Mouse (Mus musculus) heart, postnatal 0 days (tissue): ENCODE measurements around the gene Trim43b. TPM values are rescaled to one million over a fixed set of nuclear protein-coding genes. Genes with fewer than 3 reads are reported as not detected.

Experiments
- polyA plus RNA-seq: library from polyadenylated mRNA; unstranded; fragments of >200 nt; fragmentation: Nextera tagmentation; extraction: Ambion mirVana; gene quantifications from 2 replicates; pipeline ENCODE4 v1.2.1, GENCODE M21; 2015
- total RNA-seq: library from RNA; depleted of rRNA; stranded (reverse); fragments of >200 nt; gene quantifications from 2 replicates; pipeline ENCODE4 v1.2.3, GENCODE M21; 2014; ENCODE audit warnings: low replicate concordance; rRNA removed

Trim43b gene
- total and polyA plus RNA-seq, 2 experiments from 2014 or later, result not detected

Other genes with a start within 250 kb of the Trim43b start
- gene Bcl2a1a, start 135.9 kb downstream of the Trim43b start, total RNA-seq, result not detected in 2 replicates
- gene Bcl2a1a, start 135.9 kb downstream of the Trim43b start, polyA plus RNA-seq, result 0.15 and 0.41 TPM in 2 replicates
- gene Bcl2a1b, start 106.4 kb upstream of the Trim43b start, total RNA-seq, result 1.3 and 6.3 TPM in 2 replicates
- 1.9 and 2.0 TPM in 2 replicates for gene Bcl2a1b, start 106.4 kb upstream of the Trim43b start, polyA plus RNA-seq
- not detected in 2 replicates for gene Gm29094, start 106.5 kb upstream of the Trim43b start, total RNA-seq
- gene Gm29094, start 106.5 kb upstream of the Trim43b start, polyA plus RNA-seq, result 0.67 and 0.85 TPM in 2 replicates
- 5.8 and 12.3 TPM in 2 replicates for gene Mthfs, start 117.8 kb upstream of the Trim43b start, total RNA-seq
- 18.6 and 19.7 TPM in 2 replicates for gene Mthfs, start 117.8 kb upstream of the Trim43b start, polyA plus RNA-seq